Mouse (Mus musculus): ENCODE measurements around the gene Bad.

DNA sequence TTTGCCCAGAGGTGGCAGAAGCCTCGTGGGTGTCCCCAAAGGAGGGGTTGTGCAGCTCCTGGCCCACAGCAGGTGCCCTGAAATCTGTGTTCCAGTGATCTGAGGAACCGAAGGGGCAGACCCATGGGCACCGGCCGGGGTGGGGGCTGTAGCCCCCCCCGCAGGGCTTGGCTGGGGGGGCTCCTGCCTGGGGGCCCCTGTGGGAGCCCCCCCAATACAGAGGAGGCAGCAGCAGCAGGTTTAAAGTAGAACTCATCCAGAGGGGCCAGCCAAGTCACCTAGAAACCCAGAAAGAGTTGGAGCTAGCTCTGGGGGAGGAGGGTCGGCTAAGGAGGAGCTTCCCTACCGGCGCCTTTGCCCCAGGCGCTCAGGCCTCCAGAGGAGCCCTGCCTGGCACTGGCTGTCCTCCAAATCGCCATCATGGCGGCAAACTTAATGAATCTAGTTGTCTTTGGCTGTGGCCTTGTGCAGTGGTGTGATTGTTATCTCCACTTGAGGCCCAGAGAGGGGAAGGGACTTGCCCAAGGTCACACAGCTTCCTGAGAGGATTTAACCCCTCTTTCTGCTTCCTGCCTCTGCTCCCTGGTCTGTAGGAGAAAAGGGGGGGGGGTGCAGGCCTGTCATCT lies 28.9 kb downstream of the Bad start:
- TF ChIP-seq CTCF (IDR thresholded peaks at IDR 0.05; ENCODE audit: borderline replicate concordance, extremely low read depth, insufficient read depth, insufficient read length), result no peak
- TF ChIP-seq POLR2A (IDR thresholded peaks at IDR 0.05; ENCODE audit: borderline replicate concordance, extremely low read depth, insufficient read depth, insufficient read length, poor library complexity, severe bottlenecking), result no peak

All from brain, embryonic 14.5 days (tissue).